8 mouse cellular contexts compared by ENCODE assay signal in genomic region chr7:73740111-73741035, GRCm38 (mm10). TPM values are rescaled to one million over a fixed set of nuclear protein-coding genes. Genes with fewer than 3 reads are reported as not detected.
DNase-seq lines count a peak whose midpoint lies in the region; ATAC-seq and TF ChIP-seq lines count a peak whose summit lies in the region.

Gene Fam174b (plus strand): TSS chr7:73740302.

- intact Hi-C loops in left cerebral cortex, postnatal 25 days (cut with DNase I) = no loop called here

- H3K27me3 ChIP-seq in intestine, embryonic 16.5 days (replicated peaks; ENCODE audit: control insufficient read depth, insufficient read depth, low read length) = no peaks in the 10 kb centered on the region
- no peaks in the 10 kb centered on the region for H3K27me3 ChIP-seq in small intestine, adult 2 months (ENCODE audit: control insufficient read depth, insufficient read depth, low read length)

- 1% methylated on average over 94 of the region's 94 CpGs for WGBS in intestine, embryonic 16.5 days
- WGBS in small intestine, adult 2 months = under 1% methylated on average over 94 of the region's 94 CpGs

- peak within 1 kb of the TSS; percentile 74 for H3K4me3 ChIP-seq in intestine, embryonic 16.5 days (ENCODE audit: low read length)
- peak within 1 kb of the TSS; percentile 66 for H3K4me3 ChIP-seq in small intestine, adult 2 months (ENCODE audit: low read depth, low read length)

- peak; percentile 68 for DNase-seq in R1 (ENCODE audit: low read depth, low spot score)
- DNase-seq in gastrocnemius, postnatal 4 days (ENCODE audit: low spot score in 2 of 2) = peak; percentile 41 to 54
- DNase-seq in left cerebral cortex, postnatal 25 days (ENCODE audit: low spot score in 2 of 2) = peak; percentile 68 to 74
- no peak for DNase-seq in cerebellum, adult 11 months

- no peak for TF ChIP-seq POLR2A in small intestine, adult 2 months (IDR thresholded peaks at IDR 0.05; ENCODE audit: low read depth, low read length)

- H3K27ac ChIP-seq in intestine, embryonic 16.5 days (ENCODE audit: low read length) = peak within 1 kb of the TSS; percentile 70
- H3K27ac ChIP-seq in small intestine, adult 2 months (ENCODE audit: insufficient read depth, low read depth, low read length) = peak within 1 kb of the TSS; percentile 0; the same call in 1 of the 2 replicates

- peak within 1 kb of the TSS; percentile 80 for H3K9ac ChIP-seq in intestine, embryonic 16.5 days (ENCODE audit: low read depth, low read length)

- peak within 1 kb of the TSS; percentile 94 for H3K4me2 ChIP-seq in intestine, embryonic 16.5 days (ENCODE audit: low read depth, low read length)

- no peaks in the 10 kb centered on the region for H3K36me3 ChIP-seq in intestine, embryonic 16.5 days (ENCODE audit: control insufficient read depth, insufficient read depth, low read length)
- no peaks in the 10 kb centered on the region for H3K36me3 ChIP-seq in small intestine, adult 2 months (ENCODE audit: control insufficient read depth, insufficient read depth, low read length)

- no peaks in the 10 kb centered on the region for H3K9me3 ChIP-seq in intestine, embryonic 16.5 days (ENCODE audit: control insufficient read depth, low read length)

- peak; percentile 74 for ATAC-seq in common myeloid progenitor, adult 5-6 weeks (replicated peaks; ENCODE audit: low read depth, poor library complexity, severe bottlenecking)
- ATAC-seq in intestine, embryonic 16.5 days = peak; percentile 90
- ATAC-seq in megakaryocyte progenitor cell, adult 5-6 weeks (replicated peaks; ENCODE audit: poor library complexity) = peak; percentile 70

- no peak for TF ChIP-seq CTCF in small intestine, adult 2 months (IDR thresholded peaks at IDR 0.05; ENCODE audit: extremely low read depth, insufficient read length, insufficient replicate concordance, low read depth, low read length)

- H3K4me1 ChIP-seq in intestine, embryonic 16.5 days (ENCODE audit: control insufficient read depth, insufficient read depth, low read length) = peaks cover 16% of the 10 kb centered on the region
- H3K4me1 ChIP-seq in small intestine, adult 2 months (ENCODE audit: control insufficient read depth, insufficient read depth, insufficient read length, low read length) = no peaks in the 10 kb centered on the region

RNA-seq across cellular contexts. Expression of gene Fam174b, which starts in this region (rescaled TPM):
- 7.0 and 12.5 TPM in 2 replicates for total RNA-seq in common myeloid progenitor, adult 5-6 weeks (2017)
- total RNA-seq in gastrocnemius, postnatal 4 days (2021) = 10 to 100 TPM; 13.6 to 20.3 TPM
- polyA plus RNA-seq in intestine, embryonic 16.5 days (2015; fragmentation: Nextera tagmentation; extraction: Ambion mirVana) = 32.7 and 33.7 TPM in 2 replicates
- 10 to 100 TPM; 35.5 to 38.1 TPM for total RNA-seq in left cerebral cortex, postnatal 25 days (2021)
- 3.0 and 3.3 TPM in 2 replicates for total RNA-seq in megakaryocyte progenitor cell, adult 5-6 weeks (2015)
- 6.0 and 6.7 TPM in 2 replicates for total RNA-seq in megakaryocyte progenitor cell, adult 5-6 weeks (2017)
- polyA plus RNA-seq in small intestine, adult 2 months (2012; rRNA removed) = 17.6 and 24.4 TPM in 2 replicates
